Mouse (Mus musculus) lung, postnatal 36 days (tissue): Measurements from ENCODE around the gene Grn.
"Not testable (repeated sequence)": the region's sequence is repeated elsewhere in the genome, so short reads cannot be mapped to it uniquely, and the experiment has no call there.

Experiments used
- DNase-seq: peaks from one replicate; pipeline ENCODE4 v3.0.0; 2022; ENCODE audit warnings: mixed read lengths

Grn gene

DNA sequence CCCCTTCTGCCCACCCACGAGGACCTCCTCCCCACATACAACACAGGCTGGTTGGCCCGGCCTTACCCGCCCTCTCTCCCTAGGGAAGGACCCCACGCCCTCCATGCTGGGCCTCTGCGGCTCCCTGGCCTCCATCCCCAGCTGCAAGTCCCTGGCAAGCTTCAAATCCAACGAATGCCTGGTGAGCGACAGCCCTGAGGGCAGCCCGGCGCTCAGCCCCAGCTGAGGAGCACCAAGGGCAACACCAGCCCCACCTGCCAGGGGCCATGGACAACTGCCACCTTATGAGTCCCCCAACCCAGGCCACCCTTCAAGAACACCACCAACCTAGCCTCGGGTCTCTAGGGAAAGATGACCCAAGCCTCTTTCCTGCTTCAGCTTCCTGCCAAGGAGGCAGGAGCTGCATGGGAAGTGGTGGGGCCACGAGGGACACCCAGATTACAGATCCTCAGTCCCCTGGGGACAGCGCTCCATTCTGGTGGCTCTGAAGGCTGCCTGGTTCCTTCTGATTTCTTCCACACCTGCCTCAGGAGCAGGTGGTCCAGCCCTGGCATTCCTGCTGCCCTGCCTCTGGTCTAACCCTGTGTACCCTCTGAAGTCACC, 28.1 kb upstream of the Grn start:
- no peak for DNase-seq

DNA sequence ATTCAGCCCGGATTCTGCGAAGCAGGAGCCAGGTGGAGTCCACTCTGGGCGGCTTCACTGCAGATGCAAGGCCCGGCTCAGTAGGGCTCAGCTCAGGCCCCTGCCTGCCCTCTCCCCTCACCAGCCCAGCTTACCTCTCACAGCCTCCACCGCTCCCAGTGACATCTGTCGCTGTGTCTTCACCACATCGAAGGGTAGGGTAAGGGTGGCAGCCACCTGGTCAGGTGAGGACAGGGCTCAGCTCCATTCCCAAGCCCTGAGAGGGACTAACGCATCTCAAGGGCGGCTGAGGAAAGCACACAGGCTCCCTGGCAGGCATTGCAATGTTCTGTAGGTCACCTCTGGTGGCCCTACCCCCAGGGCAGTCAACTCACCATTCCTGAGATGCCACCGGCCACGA, 26.5 kb upstream of the Grn start:
- no peak for DNase-seq

DNA sequence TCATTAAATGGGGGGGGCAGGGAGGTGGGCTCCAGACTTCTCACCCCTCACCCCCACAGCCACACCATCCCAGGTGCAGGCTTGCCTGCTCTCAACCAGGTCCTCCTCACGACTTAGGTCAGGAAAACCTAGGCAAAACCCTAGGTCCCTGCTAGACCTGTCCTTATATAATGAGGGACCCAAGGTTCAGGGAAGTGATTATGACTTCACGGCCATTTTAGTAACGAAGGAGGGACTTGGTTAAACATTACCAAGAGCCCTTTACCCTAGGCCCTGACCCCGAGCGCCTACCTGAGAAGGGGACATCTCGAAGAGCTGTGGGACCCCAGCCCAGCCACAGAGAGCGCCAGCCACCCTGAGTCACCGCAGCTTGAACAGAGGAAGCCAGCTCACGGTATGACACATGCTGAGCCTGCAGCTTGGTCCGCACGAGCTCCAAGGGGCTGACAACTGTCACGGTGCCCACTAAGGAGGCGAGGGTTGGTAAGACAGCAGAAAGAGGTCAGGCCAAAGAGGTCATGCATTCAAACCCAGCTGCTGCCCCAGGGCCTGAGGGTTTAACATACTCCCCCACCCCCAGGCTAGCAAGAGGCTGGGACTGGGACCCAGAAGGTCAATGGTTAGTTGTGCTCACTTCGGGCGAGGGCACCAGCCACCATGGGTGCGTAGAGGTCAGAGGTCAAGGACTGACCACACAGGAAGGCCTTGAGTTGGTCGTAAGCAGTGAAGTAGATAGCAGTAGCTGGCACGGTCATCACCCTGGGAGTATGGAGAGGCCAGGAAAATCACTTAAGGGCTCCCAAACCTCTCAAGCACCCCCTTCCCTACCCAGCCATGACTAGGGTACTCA, 25.7 kb upstream of the Grn start:
- DNase-seq: peak; percentile 29

DNA sequence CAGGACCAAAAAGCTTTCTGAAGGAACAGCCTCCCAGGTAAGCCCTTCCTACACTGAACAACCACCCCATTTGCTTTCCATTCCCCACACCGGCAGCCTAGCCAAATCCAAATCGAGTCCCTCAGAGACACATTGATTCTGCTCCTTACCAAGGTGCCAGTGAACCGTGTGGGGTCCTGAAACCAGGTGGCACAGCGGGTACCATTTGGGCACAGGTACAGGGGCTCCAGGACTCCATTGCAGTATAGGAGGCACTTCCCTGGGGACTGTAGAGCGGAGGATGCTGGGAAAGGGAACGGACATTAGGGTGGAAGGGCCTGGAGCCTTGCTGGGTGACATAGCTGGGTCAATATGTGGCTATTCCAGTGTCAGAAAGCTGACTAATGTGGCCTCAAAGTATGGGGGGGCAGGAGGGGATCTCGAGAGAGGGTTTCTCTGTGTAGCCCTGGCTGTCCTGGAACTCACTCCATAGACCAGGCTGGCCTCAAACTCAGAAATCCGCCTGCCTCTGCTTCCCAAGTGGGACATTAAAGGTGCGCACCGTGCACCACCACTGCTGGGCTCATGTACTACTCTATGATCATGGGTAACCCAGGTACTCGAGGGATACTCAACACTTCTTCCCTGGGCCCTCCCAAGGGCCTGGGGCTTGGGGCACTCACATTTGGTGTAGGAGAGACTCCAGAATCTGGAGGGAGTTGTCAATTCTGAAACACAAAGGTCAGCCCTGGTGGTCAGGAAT, 24.4 kb upstream of the Grn start:
- no peak for DNase-seq

DNA sequence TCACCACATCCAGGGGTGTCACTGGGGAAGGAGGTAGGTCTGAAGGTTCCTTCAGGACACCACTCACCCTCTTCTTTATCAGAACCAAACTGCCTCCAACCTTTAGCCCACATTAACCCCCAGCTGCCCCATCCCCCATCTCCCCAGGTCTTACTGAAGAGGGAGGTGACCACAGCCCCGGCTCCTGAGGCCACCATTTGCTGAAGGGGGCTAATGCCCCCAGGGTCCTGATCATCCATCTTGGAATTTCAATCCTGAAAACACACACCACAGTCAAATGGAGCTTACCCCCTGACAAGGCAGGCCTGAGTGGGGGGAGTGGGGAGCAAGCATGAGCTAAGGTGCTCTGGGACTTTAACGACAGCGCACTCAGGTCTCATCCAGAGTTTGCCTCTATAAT, 23.7 kb upstream of the Grn start:
- DNase-seq: no peak

DNA sequence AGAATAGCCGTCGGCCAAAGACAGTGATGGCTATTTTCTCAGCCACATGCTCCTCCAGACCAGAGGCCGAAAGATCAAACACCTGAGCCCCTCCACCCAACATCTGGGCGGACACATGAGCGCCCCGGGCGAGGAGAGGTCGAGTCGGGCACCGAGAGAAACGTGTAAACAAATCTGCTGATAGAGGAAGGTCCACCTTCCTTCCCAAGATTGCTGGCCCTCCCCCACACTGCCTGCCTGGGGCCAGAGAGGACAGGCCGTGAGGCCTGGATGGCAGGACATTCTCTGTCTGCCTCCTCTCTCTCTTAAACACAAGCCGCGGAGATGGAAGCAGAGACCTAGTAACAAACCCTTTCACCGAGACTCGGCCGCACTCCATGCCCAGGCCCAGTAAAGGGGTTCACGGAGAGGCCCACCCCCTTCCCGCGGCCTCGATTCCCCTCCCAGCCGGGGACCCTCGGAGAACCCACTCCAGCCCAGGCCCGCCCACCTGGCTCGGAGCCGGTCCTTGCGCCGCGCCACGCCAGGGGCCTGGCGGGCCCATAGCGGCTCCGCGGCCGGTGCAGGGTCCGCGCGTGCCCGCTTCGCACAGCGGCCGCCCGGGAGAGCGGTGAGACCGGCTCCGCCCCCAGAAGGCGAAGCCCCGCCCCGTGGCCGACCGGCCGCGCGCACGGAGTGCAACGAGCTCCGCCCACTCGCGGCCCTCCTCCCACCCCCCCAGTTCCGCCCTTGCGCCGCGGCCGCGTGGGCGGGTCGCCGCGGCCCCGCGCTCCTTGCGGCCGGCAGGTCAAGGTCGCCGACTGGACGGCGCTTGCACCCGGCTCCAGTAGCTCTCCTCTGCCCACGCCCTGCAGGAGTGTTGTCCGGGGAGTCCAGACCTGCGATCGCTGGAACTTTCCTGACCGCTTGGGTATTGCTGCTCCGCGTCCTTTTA, 22.9 kb upstream of the Grn start:
- DNase-seq: peak; percentile 91

DNA sequence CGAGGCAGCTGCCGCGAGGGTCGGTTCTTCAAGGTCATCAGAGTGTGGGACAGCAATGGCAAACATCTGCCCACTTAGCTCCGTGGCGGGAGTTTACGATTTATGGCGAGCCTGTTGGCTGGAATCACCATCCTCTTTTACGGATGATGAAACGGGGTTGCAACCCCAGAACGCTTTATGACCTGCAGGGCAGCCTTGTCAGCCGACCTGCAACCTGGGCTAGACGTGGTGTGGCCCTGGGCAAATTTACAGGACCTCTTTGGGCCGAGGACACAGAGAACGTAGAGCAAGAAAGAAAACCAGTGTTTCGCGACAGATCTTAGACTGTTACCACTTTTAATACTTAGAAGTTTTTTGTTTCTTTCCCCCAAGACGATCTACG, 22.3 kb upstream of the Grn start, which contains the start of gene Slc25a39:
Slc25a39 (minus strand) TSS at position 113 of the 382 bp plus-strand sequence.
- DNase-seq: peak; percentile 36

DNA sequence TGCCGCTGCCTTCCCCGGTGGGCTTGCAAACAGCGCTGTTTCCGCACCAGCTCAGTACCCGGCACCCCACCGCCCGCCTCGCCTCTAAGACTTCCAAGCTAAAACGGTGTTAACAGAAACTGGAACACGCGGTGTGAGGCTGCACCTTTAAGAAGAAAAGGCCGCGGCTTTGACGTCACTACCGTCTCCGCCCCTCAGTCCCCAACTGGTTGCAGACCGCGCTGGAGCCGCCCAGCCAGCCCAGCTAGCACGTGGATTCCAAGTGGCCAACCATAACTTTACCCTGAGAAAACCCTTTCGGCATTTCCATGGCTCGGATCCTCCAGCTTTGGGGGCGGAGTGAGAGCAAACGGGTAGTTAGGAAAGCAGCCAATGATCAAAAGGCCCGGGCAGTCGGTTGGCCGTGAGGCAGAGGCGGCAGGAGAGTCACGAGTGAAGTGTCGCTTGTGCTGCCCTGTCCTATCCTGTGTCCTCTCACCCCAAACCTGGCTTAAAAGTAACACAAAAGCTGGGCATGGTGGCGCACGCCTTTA, 21.7 kb upstream of the Grn start:
- DNase-seq: peak; percentile 99

DNA sequence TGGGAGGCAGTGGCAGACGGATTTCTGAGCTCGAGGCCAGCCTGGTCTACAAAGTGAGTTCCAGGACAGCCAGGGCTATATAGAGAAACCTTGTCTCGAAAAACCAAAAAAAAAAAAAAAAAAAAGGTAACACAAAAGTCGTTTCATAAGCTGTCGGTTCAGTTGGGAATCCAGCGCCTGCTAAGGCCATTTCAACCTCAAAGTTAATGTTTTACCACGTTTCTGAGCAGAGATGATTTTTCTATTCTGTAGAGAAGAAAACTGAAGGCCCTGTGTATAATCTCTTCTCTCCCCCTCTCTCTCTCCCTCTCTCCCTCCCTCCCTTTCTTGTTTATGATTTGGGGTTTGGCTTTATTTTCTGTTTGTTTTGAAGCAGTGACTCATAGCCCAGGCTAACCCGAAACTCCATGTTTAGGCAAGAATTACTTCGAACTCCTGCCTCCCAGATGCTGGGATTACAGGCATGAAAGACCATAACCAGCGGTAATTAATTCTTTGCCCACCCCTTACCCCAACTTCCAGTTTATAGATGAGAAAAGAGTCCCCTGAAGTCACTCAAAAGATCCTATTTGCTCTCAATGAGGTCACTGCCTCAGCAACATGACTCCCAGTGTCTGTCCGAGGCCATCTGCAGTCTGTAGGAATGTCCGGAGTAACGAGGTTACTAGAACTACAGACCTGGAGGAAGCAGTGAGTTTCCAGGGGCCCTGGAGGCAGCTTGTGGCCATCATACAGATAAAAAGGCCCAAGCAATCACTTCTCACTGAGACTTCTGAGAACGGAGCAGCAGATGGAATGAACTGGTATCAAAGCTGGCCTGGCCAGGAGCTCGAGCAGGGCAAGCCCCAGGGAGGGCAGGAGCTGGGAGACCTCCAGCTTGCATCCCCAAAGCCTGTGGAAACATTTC, 21.0 kb upstream of the Grn start:
- no peak for DNase-seq

DNA sequence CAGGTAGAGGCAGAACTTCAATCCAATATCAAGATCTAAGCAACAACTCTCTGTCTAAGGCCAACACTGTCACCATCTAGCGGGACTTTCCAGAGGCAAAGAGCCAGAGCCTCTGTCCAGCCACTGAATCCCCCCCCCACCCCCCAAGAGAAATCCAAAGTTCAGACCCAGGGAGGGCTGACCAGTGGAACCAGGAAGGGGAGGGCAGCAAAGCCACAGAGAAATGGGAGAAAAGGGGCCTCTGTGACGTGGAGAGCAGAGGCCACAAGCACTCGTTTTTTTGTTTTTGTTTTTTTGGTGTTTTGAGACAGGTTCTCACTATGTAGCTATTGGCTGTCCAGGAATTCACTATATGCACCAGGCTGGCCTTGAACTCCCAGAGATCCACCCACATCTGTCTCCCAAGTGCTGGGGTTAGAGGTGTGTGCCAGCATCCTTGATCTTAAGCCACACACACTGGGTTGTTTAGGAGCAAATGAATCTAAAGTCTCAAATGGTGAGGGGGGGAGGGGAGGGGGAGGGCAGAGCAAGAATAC, 20.3 kb upstream of the Grn start:
- no peak for DNase-seq

DNA sequence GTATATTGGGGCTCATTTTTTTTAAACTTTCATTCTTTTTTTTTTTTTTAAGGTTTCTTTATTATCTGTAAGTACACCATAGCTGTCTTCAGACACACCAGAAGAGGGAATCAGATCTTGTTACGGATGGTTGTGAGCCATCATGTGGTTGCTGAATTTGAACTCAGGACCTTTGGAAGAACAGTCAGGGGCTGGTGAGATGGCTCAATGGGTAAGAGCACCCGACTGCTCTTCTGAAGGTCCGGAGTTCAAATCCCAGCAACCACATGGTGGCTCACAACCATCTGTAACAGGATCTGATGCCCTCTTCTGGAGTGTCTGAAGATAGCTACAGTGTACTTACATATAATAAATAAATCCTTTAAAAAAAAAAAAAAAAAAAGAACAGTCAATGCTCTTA, 19.8 kb upstream of the Grn start:
- not testable (repeated sequence) for DNase-seq

DNA sequence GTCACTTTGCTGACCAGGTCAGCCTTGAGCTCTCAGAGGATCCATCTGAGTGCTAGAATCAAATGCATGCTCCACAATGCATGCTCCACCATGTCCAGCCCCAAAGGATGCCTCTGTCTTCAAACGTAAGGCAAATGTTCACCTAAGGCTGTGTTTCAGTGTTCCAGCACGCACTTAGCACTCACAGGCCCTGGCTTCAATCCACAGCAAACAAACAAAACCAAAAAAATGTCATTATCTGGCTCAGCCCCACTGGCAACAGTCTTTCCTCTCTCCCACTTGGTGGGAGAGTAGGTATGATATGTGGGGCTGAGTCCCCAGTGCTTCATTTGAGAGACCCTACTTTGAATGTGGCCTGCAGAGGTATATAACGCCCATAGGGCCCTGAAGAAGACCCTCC, 19.1 kb upstream of the Grn start:
- DNase-seq: peak; percentile 42

DNA sequence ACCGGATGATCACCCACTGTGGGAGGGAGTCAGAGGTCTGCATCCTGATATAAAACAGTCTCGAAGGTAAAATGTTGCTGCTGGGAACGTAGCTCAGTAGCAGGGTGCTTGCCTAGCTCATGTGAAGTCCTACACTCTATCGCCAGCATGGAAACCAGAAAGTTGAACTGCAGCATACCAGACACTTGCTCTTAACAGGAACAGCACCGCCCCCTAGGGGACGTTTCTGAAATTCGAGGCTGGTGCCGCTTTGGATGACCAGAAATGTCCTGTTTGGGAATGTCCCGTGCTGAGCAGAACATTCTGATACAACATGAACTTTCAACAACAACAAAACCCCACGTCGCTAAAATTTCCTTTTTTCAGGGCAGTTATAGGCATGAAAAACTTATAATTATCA, 18.4 kb upstream of the Grn start:
- DNase-seq: peak; percentile 98

DNA sequence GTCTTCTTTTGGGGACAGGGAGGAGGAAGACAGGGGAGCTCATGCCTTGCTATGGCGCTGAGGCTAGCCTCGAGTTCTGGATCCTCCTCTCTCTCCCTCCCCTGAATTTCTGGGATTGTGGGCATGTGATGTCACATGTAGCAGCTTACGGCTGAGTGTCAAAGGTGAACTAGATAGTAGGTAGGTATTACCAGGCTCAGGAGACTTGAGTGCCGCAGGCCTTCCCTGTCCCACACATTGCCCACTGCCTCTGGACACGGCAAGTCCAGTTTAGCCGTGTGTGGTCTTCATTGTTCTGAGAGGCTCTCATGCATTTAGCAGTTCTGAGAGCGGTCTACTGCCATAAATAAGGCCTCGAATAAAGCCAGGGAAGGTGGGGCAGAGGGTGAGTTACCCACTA, 17.1 kb upstream of the Grn start:
- DNase-seq: no peak

DNA sequence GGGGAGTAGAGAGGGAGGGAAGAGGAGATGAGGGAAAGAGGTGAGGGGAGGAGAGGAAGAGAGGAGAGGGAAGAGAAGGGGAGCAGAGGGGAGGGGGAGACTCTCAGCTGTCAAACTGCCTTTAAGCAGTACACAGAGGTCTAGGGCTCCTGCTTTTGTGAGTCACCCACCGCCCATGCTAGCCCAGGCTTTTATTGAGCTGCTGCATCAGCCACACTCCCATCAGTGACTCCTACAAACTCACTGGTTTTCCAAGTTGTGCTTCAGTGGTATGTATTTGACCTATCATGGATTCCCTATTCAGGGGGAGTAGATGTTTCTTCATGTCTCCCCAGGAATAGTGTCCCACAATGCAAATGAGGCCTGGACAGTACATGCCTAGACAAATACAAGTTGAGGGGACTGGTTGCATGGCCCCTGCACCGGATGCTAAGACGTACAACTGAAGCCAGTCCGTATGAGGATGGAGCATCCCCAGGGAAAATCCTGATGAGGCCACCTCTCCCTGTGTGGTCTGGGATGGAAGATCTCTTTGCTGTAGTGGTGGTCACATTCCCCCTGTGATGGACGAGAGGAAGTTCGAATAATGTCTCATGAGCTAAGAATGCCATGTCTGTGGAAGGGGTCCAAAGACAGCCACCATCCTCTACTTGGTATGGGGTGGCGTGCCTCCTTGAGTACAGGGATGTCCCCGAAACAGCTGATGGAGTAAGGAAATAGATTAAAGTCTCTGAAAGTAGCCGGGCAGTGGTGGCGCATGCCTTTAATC, 14.9 kb upstream of the Grn start:
- no peak for DNase-seq

DNA sequence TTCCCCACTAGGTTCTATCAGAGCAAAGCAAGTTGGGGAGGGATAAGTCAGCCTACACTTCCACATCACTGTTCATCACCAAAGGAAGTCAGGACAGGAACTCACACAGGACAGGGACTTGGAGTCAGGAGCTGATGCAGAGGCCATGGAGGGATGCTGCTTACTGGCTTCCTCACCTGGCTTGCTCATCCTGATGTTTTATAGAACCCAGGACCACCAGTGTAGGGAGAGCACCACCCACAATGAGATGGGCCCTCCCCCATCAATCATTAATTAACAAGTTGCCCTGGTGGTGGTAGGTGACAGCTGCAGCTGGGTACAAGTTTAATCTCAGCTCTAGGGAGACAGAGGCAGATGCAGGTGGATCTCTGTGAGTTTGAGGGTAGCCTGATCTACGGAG, 13.0 kb upstream of the Grn start:
- DNase-seq: no peak

DNA sequence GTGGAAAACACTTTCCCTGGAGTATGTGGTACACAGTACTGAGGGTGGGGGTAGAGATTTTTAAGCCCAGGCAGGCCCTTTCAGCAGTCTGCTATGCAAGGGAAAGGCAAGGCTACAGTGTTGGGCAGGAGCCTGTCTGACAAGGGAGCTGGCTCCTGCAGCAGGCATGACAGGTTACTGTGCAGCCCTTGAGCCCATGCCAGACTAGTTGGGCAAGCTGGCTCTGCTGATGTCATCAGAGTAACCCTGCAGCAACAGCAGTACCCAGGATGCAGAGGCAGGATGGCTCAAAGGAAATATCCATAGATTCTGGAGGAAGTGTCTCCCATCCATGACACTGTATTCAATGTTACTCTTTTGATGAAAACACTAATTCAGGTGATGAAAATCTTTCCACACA, 11.2 kb upstream of the Grn start:
- no peak for DNase-seq

DNA sequence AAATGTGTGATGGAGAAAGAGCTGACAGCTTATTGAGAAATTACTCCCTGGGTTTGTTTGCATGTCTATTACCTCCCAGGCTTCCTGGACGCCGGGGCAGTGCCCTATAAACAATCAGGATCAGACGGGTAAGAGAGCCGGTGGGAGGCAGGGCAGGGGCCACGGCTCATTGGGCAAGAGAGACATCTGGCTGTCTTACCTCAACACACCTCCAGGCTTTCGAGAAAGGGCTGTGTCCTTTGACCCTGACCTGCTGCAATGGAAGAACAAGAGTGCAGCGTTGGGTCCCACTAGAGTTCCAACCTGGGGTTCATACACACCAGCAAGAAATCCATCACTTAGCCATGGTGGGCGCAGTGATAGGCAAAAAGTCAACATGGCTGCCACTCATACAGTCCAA, 8.6 kb upstream of the Grn start:
- DNase-seq: no peak

DNA sequence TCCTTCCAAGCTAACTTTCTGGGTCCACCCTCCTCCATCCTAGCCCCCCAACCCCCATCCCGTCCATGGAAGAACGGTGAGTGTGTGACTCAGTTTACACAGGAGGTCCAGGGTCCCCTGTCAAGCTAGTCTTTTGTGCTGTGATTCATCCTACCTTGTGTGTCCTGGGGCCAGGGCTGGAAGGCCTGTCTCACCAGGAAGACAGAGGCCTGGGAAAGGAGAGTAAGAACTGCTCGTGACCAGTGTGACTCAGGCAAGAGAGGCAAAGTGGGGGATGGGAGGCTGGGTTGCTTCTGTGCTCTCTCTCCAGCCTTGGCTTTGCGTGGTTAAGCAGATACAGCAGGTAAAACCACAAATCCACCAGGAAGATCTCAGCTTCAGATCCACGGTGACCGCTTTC, 5.4 kb upstream of the Grn start:
- DNase-seq: no peak
